Mouse (Mus musculus) mouse trophoblast stem cell (cell line): ENCODE measurements around the gene Ank.

Source experiments
- in situ Hi-C, 2 experiments: fragments of 300-500 bp; cut with MseI, MboI; formaldehyde crosslinking; loops; 2 replicates in 1 of 2; 3 replicates in 1 of 2; pipeline ENCODE4 v1.15.1; 2025

Gene Ank

GRCm38 (mm10) chr15:27496596-27497299 lies 30.3 kb downstream of the Ank start:
- in situ Hi-C loops: no loop called here

- in situ Hi-C loops: no loop called here
Observed at GRCm38 (mm10) chr15:27497300-27497997, 31.0 kb downstream of the Ank start.

GRCm38 (mm10) chr15:27498078-27498477 lies 31.6 kb downstream of the Ank start:
- in situ Hi-C loops: no loop called here

- in situ Hi-C loops: no loop called here
Observed at GRCm38 (mm10) chr15:27500390-27500789, 33.9 kb downstream of the Ank start.

- in situ Hi-C loops: no loop called here
Observed at GRCm38 (mm10) chr15:27502338-27502737, 35.9 kb downstream of the Ank start.

- in situ Hi-C loops: no loop called here
Observed at GRCm38 (mm10) chr15:27503221-27503620, 36.7 kb downstream of the Ank start.

GRCm38 (mm10) chr15:27503801-27504730 lies 37.6 kb downstream of the Ank start:
- in situ Hi-C loops: no loop called here

GRCm38 (mm10) chr15:27506127-27506886 lies 39.8 kb downstream of the Ank start:
- in situ Hi-C loops: no loop called here

- in situ Hi-C loops: no loop called here
Observed at GRCm38 (mm10) chr15:27506893-27507596, 40.6 kb downstream of the Ank start.

- in situ Hi-C loops: no loop called here
Observed at GRCm38 (mm10) chr15:27508169-27508568, 41.7 kb downstream of the Ank start.

- in situ Hi-C loops: no loop called here
Observed at GRCm38 (mm10) chr15:27508982-27509381, 42.5 kb downstream of the Ank start.

- in situ Hi-C loops: no loop called here
Observed at GRCm38 (mm10) chr15:27516927-27517326, 50.5 kb downstream of the Ank start.

- in situ Hi-C loops: no loop called here
Observed at GRCm38 (mm10) chr15:27518026-27518425, 51.5 kb downstream of the Ank start.

- in situ Hi-C loops: no loop called here
Observed at GRCm38 (mm10) chr15:27519857-27520256, 53.4 kb downstream of the Ank start.

GRCm38 (mm10) chr15:27525233-27526005 lies 58.9 kb downstream of the Ank start:
- in situ Hi-C loops: no loop called here

- in situ Hi-C loops: no loop called here
Observed at GRCm38 (mm10) chr15:27528896-27529295, 62.4 kb downstream of the Ank start.

- in situ Hi-C loops: no loop called here
Observed at GRCm38 (mm10) chr15:27530023-27530422, 63.5 kb downstream of the Ank start.

GRCm38 (mm10) chr15:27533036-27533435 lies 66.6 kb downstream of the Ank start:
- in situ Hi-C loops: no loop called here

GRCm38 (mm10) chr15:27535681-27536080 lies 69.2 kb downstream of the Ank start:
- in situ Hi-C loops: no loop called here

GRCm38 (mm10) chr15:27536186-27536585 lies 69.7 kb downstream of the Ank start:
- in situ Hi-C loops: no loop called here
